In genomic region chr4:152447731-152448665, GRCm38 (mm10) we compare ENCODE assay signal across 11 mouse cellular contexts. TPM values are rescaled to one million over a fixed set of nuclear protein-coding genes. Genes with fewer than 3 reads are reported as not detected.
DNase-seq lines count a peak whose midpoint lies in the region; ATAC-seq and TF ChIP-seq lines count a peak whose summit lies in the region.
"Had no signal": no experiment of that assay in that cellular context is flagged by ENCODE, and none has a peak within 500 bp of the region (broad histone marks: within the 10 kb centered on the region; RNA-seq: fewer than 3 reads in every experiment).

No protein-coding gene starts in this region.

- no peak overlapping the region for H3K27ac ChIP-seq in liver, adult 2 months (replicated peaks; ENCODE audit: insufficient read depth, low read depth, low read length)
- H3K27ac ChIP-seq in liver, embryonic 11.5 days (ENCODE audit: low read depth, low read length): no peak overlapping the region
- peak overlapping the region; percentile 6 for H3K27ac ChIP-seq in small intestine, adult 2 months (ENCODE audit: insufficient read depth, low read depth, low read length)
- no peak overlapping the region for H3K27ac ChIP-seq in embryonic facial prominence, embryonic 10.5 days (replicated peaks)
- H3K27ac ChIP-seq: kidney, postnatal 0 days; limb, embryonic 12.5 days had no signal

- no peak for TF ChIP-seq POLR2A in liver, adult 2 months (IDR thresholded peaks at IDR 0.05; ENCODE audit: extremely low read depth, insufficient read depth, low read length)
- no peak for TF ChIP-seq POLR2A in small intestine, adult 2 months (IDR thresholded peaks at IDR 0.05; ENCODE audit: low read depth, low read length)

- no peaks in the 10 kb centered on the region for H3K4me1 ChIP-seq in liver, adult 2 months (ENCODE audit: control insufficient read depth, insufficient read depth, low read length)
- no peaks in the 10 kb centered on the region; the same call in 1 of the 2 replicates for H3K4me1 ChIP-seq in liver, embryonic 11.5 days (replicated peaks; ENCODE audit: control insufficient read depth, insufficient read depth, low read length)
- no peaks in the 10 kb centered on the region for H3K4me1 ChIP-seq in small intestine, adult 2 months (ENCODE audit: control insufficient read depth, insufficient read depth, insufficient read length, low read length)
- peaks cover 10% of the 10 kb centered on the region; the same call in 1 of the 2 replicates for H3K4me1 ChIP-seq in embryonic facial prominence, embryonic 10.5 days
- H3K4me1 ChIP-seq: limb, embryonic 12.5 days had no signal

- H3K4me2 ChIP-seq in liver, embryonic 11.5 days: peak overlapping the region; percentile 49
- H3K4me2 ChIP-seq: limb, embryonic 12.5 days had no signal

- H3K79me2 ChIP-seq in liver, adult 2 months (ENCODE audit: control insufficient read depth, insufficient read depth, low read length): no peaks in the 10 kb centered on the region

- no peaks in the 10 kb centered on the region for H3K9me3 ChIP-seq in liver, embryonic 11.5 days (ENCODE audit: control insufficient read depth, low read length)
- no peaks in the 10 kb centered on the region for H3K9me3 ChIP-seq in embryonic facial prominence, embryonic 10.5 days
- H3K9me3 ChIP-seq: limb, embryonic 12.5 days had no signal

- no peak overlapping the region for H3K9ac ChIP-seq in liver, adult 2 months (ENCODE audit: low read depth, low read length)
- peak overlapping the region; percentile 26 for H3K9ac ChIP-seq in liver, embryonic 11.5 days (ENCODE audit: low read depth, low read length)
- H3K9ac ChIP-seq: limb, embryonic 12.5 days had no signal

- no peaks in the 10 kb centered on the region for H3K27me3 ChIP-seq in liver, adult 2 months (ENCODE audit: control insufficient read depth, insufficient read depth, low read length)
- no peaks in the 10 kb centered on the region for H3K27me3 ChIP-seq in liver, embryonic 11.5 days (replicated peaks; ENCODE audit: control insufficient read depth, insufficient read depth, low read length)
- no peaks in the 10 kb centered on the region for H3K27me3 ChIP-seq in small intestine, adult 2 months (ENCODE audit: control insufficient read depth, insufficient read depth, low read length)
- H3K27me3 ChIP-seq in embryonic facial prominence, embryonic 10.5 days (replicated peaks; ENCODE audit: low read depth, poor library complexity, severe bottlenecking): no peaks in the 10 kb centered on the region
- H3K27me3 ChIP-seq: limb, embryonic 12.5 days had no signal

- no peaks in the 10 kb centered on the region for H3K36me3 ChIP-seq in liver, adult 2 months (ENCODE audit: control insufficient read depth, insufficient read depth, low read length)
- no peaks in the 10 kb centered on the region; the same call in 1 of the 2 replicates for H3K36me3 ChIP-seq in liver, embryonic 11.5 days (ENCODE audit: control insufficient read depth, insufficient read depth, low read length)
- no peaks in the 10 kb centered on the region for H3K36me3 ChIP-seq in small intestine, adult 2 months (ENCODE audit: control insufficient read depth, insufficient read depth, low read length)
- no peaks in the 10 kb centered on the region for H3K36me3 ChIP-seq in embryonic facial prominence, embryonic 10.5 days (replicated peaks)
- H3K36me3 ChIP-seq: limb, embryonic 12.5 days had no signal

- peak; percentile 15; the same call in 1 of the 2 replicates for ATAC-seq in liver, embryonic 11.5 days (replicated peaks; ENCODE audit: low FRiP score)

- DNase-seq in liver, adult 2 months (ENCODE audit: extremely low read depth, low read depth, low spot score): no peak
- no peak for DNase-seq in liver
- peak; percentile 35 for DNase-seq in MEL-GATA-1-ER (ENCODE audit: extremely low read depth, low read depth)
- DNase-seq in liver, embryonic 11.5 days (ENCODE audit: low spot score): no peak
- DNase-seq in cerebellum, postnatal 36 days: no peak
- DNase-seq in layer of hippocampus, postnatal 25 days (ENCODE audit: extremely low spot score in 1 of 2, low spot score in 1 of 2): no peak
- no peak for DNase-seq in embryonic facial prominence, embryonic 10.5 days (ENCODE audit: low spot score)
- DNase-seq: cerebellum, adult 2 months had no signal

- H3K4me3 ChIP-seq in liver, adult 2 months (ENCODE audit: insufficient read depth, low read depth, low read length): peak overlapping the region; percentile 45
- peak overlapping the region; percentile 32 for H3K4me3 ChIP-seq in liver, embryonic 11.5 days (ENCODE audit: low read depth, low read length)
- H3K4me3 ChIP-seq in small intestine, adult 2 months (ENCODE audit: low read depth, low read length): peak overlapping the region; percentile 61
- no peak overlapping the region for H3K4me3 ChIP-seq in embryonic facial prominence, embryonic 10.5 days
- H3K4me3 ChIP-seq: limb, embryonic 12.5 days had no signal

- WGBS in liver, adult 2 months: 68% methylated on average over 22 of the region's 22 CpGs
- 75% methylated on average over 22 of the region's 22 CpGs for WGBS in liver, embryonic 11.5 days
- 70% methylated on average over 22 of the region's 22 CpGs for WGBS in small intestine, adult 2 months
- WGBS in embryonic facial prominence, embryonic 10.5 days: 84% methylated on average over 22 of the region's 22 CpGs

- no peak for TF ChIP-seq CTCF in liver, adult 2 months (IDR thresholded peaks at IDR 0.05; ENCODE audit: low read depth, low read length)
- no peak for TF ChIP-seq CTCF in small intestine, adult 2 months (IDR thresholded peaks at IDR 0.05; ENCODE audit: extremely low read depth, insufficient read length, insufficient replicate concordance, low read depth, low read length)

RNA-seq across cellular contexts. Expression of gene Nphp4, which starts 28.5 kb away (rescaled TPM):
- total RNA-seq in liver, adult 2 months (2014; rRNA removed): not detected in 2 replicates
- polyA plus RNA-seq in liver, adult 2 months (2012; rRNA removed): 0.04 and 0.07 TPM in 2 replicates
- 1.0 and 1.2 TPM in 2 replicates for polyA plus RNA-seq in liver, embryonic 11.5 days (2014; fragmentation: Nextera tagmentation; extraction: Ambion mirVana)
- polyA plus RNA-seq in small intestine, adult 2 months (2012; rRNA removed): 0.60 and 0.68 TPM in 2 replicates
- 10 to 100 TPM; 21.7 to 27.5 TPM for total RNA-seq in layer of hippocampus, postnatal 25 days (2021)
- polyA plus RNA-seq in embryonic facial prominence, embryonic 10.5 days (2016; fragmentation: Nextera tagmentation; extraction: Ambion mirVana): 4.9 and 5.9 TPM in 2 replicates

RNA-seq across cellular contexts. Expression of gene Kcnab2, which starts 29.7 kb away (rescaled TPM):
- total RNA-seq in liver, adult 2 months (2014; rRNA removed): 0.37 and 1.1 TPM in 2 replicates
- polyA plus RNA-seq in liver, adult 2 months (2012; rRNA removed): 0.59 and 0.76 TPM in 2 replicates
- polyA plus RNA-seq in liver, embryonic 11.5 days (2014; fragmentation: Nextera tagmentation; extraction: Ambion mirVana): 9.6 and 9.8 TPM in 2 replicates
- polyA plus RNA-seq in small intestine, adult 2 months (2012; rRNA removed): 2.1 and 4.3 TPM in 2 replicates
- 100 to 1,000 TPM; 683 to 696 TPM for total RNA-seq in layer of hippocampus, postnatal 25 days (2021)
- 7.3 and 7.6 TPM in 2 replicates for polyA plus RNA-seq in embryonic facial prominence, embryonic 10.5 days (2016; fragmentation: Nextera tagmentation; extraction: Ambion mirVana)
